Mouse (Mus musculus) CD4-positive naive resting alpha-beta T cell, adult 76 days (primary cell): Measurements from ENCODE around the gene Zfp968. TPM values are rescaled to one million over a fixed set of nuclear protein-coding genes. Genes with fewer than 3 reads are reported as not detected.

ENCODE experiments used
- total RNA-seq: library from RNA; stranded (reverse); gene quantifications from one replicate; pipeline ENCODE4 v1.2.4, GENCODE M21; 2023

Zfp968 gene
- 0.59 TPM for total RNA-seq

DNA sequence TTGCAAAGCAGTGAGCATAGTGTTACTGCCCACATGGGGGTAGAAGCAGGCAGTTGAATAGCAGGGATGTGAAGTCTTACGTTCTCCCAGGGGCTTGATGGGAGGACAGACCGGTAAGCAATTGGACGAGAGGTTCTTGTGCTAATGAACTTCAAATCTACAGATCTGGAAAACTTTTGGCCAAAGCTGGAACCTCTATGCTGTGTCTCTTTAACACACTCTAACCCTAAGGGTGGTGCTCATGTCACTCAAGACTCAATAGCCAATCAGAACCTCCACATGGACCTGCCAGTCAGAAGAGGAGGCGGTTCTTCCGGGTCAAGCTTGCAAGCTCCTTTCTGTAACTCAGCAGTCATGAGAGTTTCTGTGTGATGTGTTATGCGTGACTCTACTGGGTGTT, at the start of gene Zfp968:
Zfp968 (plus strand) TSS at position 301 of the 400 bp plus-strand sequence.

DNA sequence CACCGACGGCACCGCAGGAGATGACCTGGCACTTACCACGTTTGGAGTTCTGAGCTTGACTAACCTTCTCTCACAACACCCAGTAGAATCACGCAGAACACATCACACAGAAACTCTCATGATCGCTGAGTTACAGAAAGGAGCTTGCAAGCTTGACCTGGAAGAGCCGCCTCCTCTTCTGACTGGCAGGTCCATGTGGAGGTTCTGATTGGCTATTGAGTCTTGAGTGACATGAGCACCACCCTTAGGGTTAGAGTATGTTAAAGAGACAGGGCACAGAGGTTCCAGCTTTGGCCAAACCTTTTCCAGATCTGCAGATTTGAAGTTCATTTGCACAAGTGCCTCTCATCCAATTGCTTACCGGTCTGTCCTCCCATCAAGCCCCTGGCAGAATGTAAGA, 34.1 kb upstream of the Zfp968 start, which contains the start of gene Gm4631:
Gm4631 (minus strand) TSS at position 101 of the 400 bp plus-strand sequence.

Other genes with a start within 250 kb of the Zfp968 start
- gene Gm14399, start 230.4 kb upstream of the Zfp968 start, total RNA-seq, result 2.9 TPM
- not detected for gene Gm14443, start 196.6 kb upstream of the Zfp968 start, total RNA-seq
- gene Gm14391, start 165.5 kb upstream of the Zfp968 start, total RNA-seq, result 12.4 TPM
- gene Gm14440, start 97.3 kb upstream of the Zfp968 start, total RNA-seq, result 3.7 TPM
- 8.3 TPM for gene Gm4631, start 34.2 kb upstream of the Zfp968 start, total RNA-seq
- 2.0 TPM for gene Gm4724, start 63.4 kb downstream of the Zfp968 start, total RNA-seq
- gene Zfp965, start 97.5 kb downstream of the Zfp968 start, total RNA-seq, result 3.8 TPM